Mouse (Mus musculus) kidney, embryonic 14.5 days (tissue): ENCODE measurements around the gene Fbh1. TPM values are rescaled to one million over a fixed set of nuclear protein-coding genes. Genes with fewer than 3 reads are reported as not detected.

Source experiments
- ATAC-seq: fragments of 200-750 bp; cut with Nextera tagmentation; 2 replicates; pipeline ENCODE4 v1.8.0; 2017; ENCODE audit warnings: moderate number of reproducible peaks, mild to moderate bottlenecking, moderate TSS enrichment, moderate library complexity; ENCODE audit not compliant: low FRiP score, low TSS enrichment
- H3K27ac ChIP-seq: fragments of 300-500 bp; sonication (generic); 2 replicates; pipeline ENCODE4 v1.5.1; 2014; ENCODE audit warnings: low read depth, mild to moderate bottlenecking, low read length, moderate library complexity, mixed read lengths
- H3K27me3 ChIP-seq: fragments of 300-500 bp; sonication (generic); 2 replicates; pipeline ENCODE4 v1.6.1; 2014; ENCODE audit warnings: mild to moderate bottlenecking, low read length; ENCODE audit not compliant: control insufficient read depth, insufficient read depth
- H3K36me3 ChIP-seq: fragments of 300-500 bp; sonication (generic); 2 replicates; pipeline ENCODE4 v1.6.1; 2014; ENCODE audit warnings: low read length, mixed read lengths; ENCODE audit not compliant: control insufficient read depth, insufficient read depth
- H3K4me1 ChIP-seq: fragments of 300-500 bp; sonication (generic); 2 replicates; pipeline ENCODE4 v1.6.1; 2014; ENCODE audit warnings: low read length, mixed read lengths; ENCODE audit not compliant: control insufficient read depth, insufficient read depth
- H3K4me2 ChIP-seq: fragments of 300-500 bp; sonication (generic); replicated peaks from 2 replicates; pipeline ENCODE4 v1.6.1; 2014; ENCODE audit warnings: low read depth, mild to moderate bottlenecking, low read length
- H3K4me3 ChIP-seq: fragments of 300-500 bp; sonication (generic); 2 replicates; pipeline ENCODE4 v1.5.1; 2014; ENCODE audit warnings: mild to moderate bottlenecking, low read length
- H3K9ac ChIP-seq: fragments of 300-500 bp; sonication (generic); 2 replicates; pipeline ENCODE4 v1.6.1; 2014; ENCODE audit warnings: low read depth, mild to moderate bottlenecking, low read length, moderate library complexity
- H3K9me3 ChIP-seq: fragments of 300-500 bp; sonication (generic); 2 replicates; pipeline ENCODE4 v1.6.1; 2016; ENCODE audit warnings: low read length; ENCODE audit not compliant: control insufficient read depth
- WGBS: fragments of 180-500 bp; shearing (Covaris S2); extraction: QIAGEN DNeasy Blood & Tissue Kit; methylation state at CpG from one replicate; pipeline ENCODE4 v1.1.7; 2014; 5-methylcytosine and 5-hydroxymethylcytosine counted together
- polyA plus RNA-seq: library from polyadenylated mRNA; unstranded; fragments of >200 nt; fragmentation: Nextera tagmentation; extraction: Ambion mirVana; gene quantifications from 2 replicates; pipeline ENCODE4 v1.2.1, GENCODE M21; 2014

Fbh1 gene
- polyA plus RNA-seq, 1 experiment from 2014 or later, result 126 TPM

DNA sequence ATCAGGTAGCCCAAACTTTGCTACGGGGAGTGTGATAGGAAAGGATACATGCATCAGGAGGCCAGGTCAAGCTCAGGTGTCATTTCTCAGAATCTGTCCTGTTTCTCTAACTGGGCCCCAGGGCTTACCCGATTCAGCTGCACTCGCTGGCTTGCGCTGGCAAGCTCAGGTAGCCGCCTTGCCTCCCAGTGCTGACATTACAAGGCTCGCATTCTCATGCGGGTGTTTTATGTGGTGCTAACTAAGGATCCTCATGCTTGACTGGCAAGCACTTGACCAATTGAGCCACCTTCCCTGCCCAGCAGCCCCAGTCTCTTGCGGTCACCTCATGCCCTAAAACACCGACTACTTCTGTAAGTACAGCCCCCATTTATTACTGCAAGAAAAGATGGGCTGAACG lies 3.0 kb downstream of the Fbh1 start:
- H3K9ac ChIP-seq, result no peak overlapping the region
- ATAC-seq, result no peak
- no peaks in the 10 kb centered on the region for H3K27me3 ChIP-seq
- peaks cover 2% of the 10 kb centered on the region; the same call in 1 of the 2 replicates for H3K36me3 ChIP-seq
- H3K4me3 ChIP-seq, result no peak overlapping the region
- H3K9me3 ChIP-seq, result no peaks in the 10 kb centered on the region
- WGBS, result 71% methylated on average over 10 of the region's 10 CpGs
- H3K4me1 ChIP-seq, result peaks cover 15% of the 10 kb centered on the region
- no peak overlapping the region for H3K4me2 ChIP-seq
- H3K27ac ChIP-seq, result no peak overlapping the region

- WGBS, result 88% methylated on average over 4 of the region's 4 CpGs
- Histone ChIP-seq H3K9ac (no peak overlapping the region), H3K27ac (no peak overlapping the region), H3K4me2 (no peak overlapping the region), H3K27me3 (no peaks in the 10 kb centered on the region), H3K9me3 (no peaks in the 10 kb centered on the region), H3K4me3 (no peak overlapping the region), H3K4me1 (peaks cover 10% of the 10 kb centered on the region; the same call in 1 of the 2 replicates), H3K36me3 (peaks cover 12% of the 10 kb centered on the region; the same call in 1 of the 2 replicates)
- no peak for ATAC-seq
Measured at GRCm38 (mm10) chr2:11772401-11772800, 5.0 kb downstream of the Fbh1 start.

- 81% methylated on average over 4 of the region's 4 CpGs for WGBS
- Histone ChIP-seq H3K9me3 (no peaks in the 10 kb centered on the region), H3K4me1 (peaks cover 8% of the 10 kb centered on the region; the same call in 1 of the 2 replicates), H3K9ac (no peak overlapping the region), H3K27me3 (no peaks in the 10 kb centered on the region), H3K36me3 (peaks cover 19% of the 10 kb centered on the region; the same call in 1 of the 2 replicates), H3K27ac (no peak overlapping the region), H3K4me3 (no peak overlapping the region), H3K4me2 (no peak overlapping the region)
- ATAC-seq, result no peak
Measured at GRCm38 (mm10) chr2:11771701-11772100, 5.7 kb downstream of the Fbh1 start.

GRCm38 (mm10) chr2:11767161-11767545 lies 10.2 kb downstream of the Fbh1 start:
- H3K36me3 ChIP-seq, result peaks cover 62% of the 10 kb centered on the region
- H3K4me1 ChIP-seq, result no peaks in the 10 kb centered on the region
- no peaks in the 10 kb centered on the region for H3K27me3 ChIP-seq
- ATAC-seq, result no peak
- 93% methylated on average over 10 of the region's 10 CpGs for WGBS
- H3K9ac ChIP-seq, result no peak overlapping the region
- H3K27ac ChIP-seq, result no peak overlapping the region
- H3K4me3 ChIP-seq, result no peak overlapping the region
- no peaks in the 10 kb centered on the region for H3K9me3 ChIP-seq
- no peak overlapping the region for H3K4me2 ChIP-seq

DNA sequence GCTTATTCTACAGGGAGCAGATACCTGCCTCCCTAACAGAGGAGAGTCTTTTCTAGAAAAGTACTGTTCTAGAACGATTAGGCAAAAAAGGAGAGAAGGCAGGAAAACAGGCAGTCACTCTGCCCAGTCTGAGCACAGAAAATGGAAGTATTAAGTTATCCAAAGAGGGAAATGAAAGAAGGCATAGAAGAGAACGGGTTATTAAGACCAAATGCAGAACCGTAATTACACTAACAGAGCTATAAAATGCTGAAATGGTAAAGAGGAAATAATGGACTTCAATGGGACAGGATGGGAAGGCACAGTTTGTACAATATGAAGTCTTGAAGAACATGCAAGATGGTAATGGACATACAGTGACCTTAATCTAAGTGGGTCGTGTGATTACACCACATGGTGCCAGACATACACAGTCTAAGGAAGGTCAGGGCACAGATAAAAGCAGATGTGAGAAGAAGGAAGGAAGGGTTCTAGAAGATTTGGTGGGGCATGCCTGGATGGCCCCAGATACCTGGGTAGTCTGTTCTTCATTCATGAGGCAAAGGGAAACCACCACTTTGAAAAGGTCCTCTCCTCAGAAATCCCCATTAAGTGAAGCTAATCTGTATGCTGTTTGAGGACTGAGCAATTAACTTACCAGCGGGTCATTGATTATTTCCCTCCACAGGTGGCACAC lies 10.8 kb downstream of the Fbh1 start:
- H3K27ac ChIP-seq, result no peak overlapping the region
- no peaks in the 10 kb centered on the region for H3K9me3 ChIP-seq
- H3K27me3 ChIP-seq, result no peaks in the 10 kb centered on the region
- no peaks in the 10 kb centered on the region for H3K4me1 ChIP-seq
- peaks cover 68% of the 10 kb centered on the region for H3K36me3 ChIP-seq
- no peak overlapping the region for H3K9ac ChIP-seq
- no peak overlapping the region for H3K4me3 ChIP-seq
- 87% methylated on average over 5 of the region's 5 CpGs for WGBS
- no peak for ATAC-seq
- no peak overlapping the region for H3K4me2 ChIP-seq

- Histone ChIP-seq H3K4me1 (no peaks in the 10 kb centered on the region), H3K4me3 (no peak overlapping the region), H3K9me3 (no peaks in the 10 kb centered on the region), H3K36me3 (peaks cover 77% of the 10 kb centered on the region), H3K27me3 (no peaks in the 10 kb centered on the region), H3K4me2 (no peak overlapping the region), H3K27ac (no peak overlapping the region), H3K9ac (no peak overlapping the region)
- no peak for ATAC-seq
- 90% methylated on average over 4 of the region's 4 CpGs for WGBS
Measured at GRCm38 (mm10) chr2:11765694-11766093, 11.7 kb downstream of the Fbh1 start.

- H3K36me3 ChIP-seq, result peaks cover 98% of the 10 kb centered on the region
- H3K9me3 ChIP-seq, result no peaks in the 10 kb centered on the region
- no peaks in the 10 kb centered on the region for H3K4me1 ChIP-seq
- H3K27me3 ChIP-seq, result no peaks in the 10 kb centered on the region
- H3K4me2 ChIP-seq, result no peak overlapping the region
- no peak overlapping the region for H3K4me3 ChIP-seq
- 98% methylated on average over 4 of the region's 4 CpGs for WGBS
- no peak overlapping the region for H3K27ac ChIP-seq
- H3K9ac ChIP-seq, result no peak overlapping the region
- no peak for ATAC-seq
Measured at GRCm38 (mm10) chr2:11762541-11762940, 14.8 kb downstream of the Fbh1 start.

GRCm38 (mm10) chr2:11739516-11740051 lies 37.8 kb downstream of the Fbh1 start:
- H3K36me3 ChIP-seq, result peaks cover 40% of the 10 kb centered on the region
- no peak for ATAC-seq
- no peak overlapping the region for H3K9ac ChIP-seq
- WGBS, result 95% methylated on average over 4 of the region's 4 CpGs
- no peaks in the 10 kb centered on the region for H3K27me3 ChIP-seq
- no peak overlapping the region for H3K27ac ChIP-seq
- H3K9me3 ChIP-seq, result no peaks in the 10 kb centered on the region
- no peaks in the 10 kb centered on the region for H3K4me1 ChIP-seq
- H3K4me2 ChIP-seq, result no peak overlapping the region
- no peak overlapping the region for H3K4me3 ChIP-seq

DNA sequence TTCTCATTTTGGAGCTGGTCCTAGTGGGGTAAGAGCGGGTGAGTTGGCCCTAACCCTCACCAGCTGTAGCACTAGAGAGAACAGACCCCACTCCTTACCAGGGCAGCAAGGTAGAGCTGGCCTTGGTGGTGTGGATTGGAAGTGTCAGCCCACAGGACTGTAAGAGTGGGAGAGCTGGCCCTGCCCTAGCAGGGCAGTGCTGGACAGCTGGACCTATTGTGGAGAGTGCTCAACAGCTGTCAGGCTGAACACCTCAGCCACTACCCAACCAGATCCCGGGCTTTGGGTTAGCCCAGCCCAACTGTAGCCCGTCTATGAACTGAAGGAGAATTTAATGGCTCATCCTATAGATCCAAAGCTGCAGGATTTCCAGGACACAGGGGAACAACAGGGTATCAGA lies 38.6 kb downstream of the Fbh1 start:
- no peak overlapping the region for H3K9ac ChIP-seq
- no peak for ATAC-seq
- peaks cover 36% of the 10 kb centered on the region for H3K36me3 ChIP-seq
- H3K4me1 ChIP-seq, result no peaks in the 10 kb centered on the region
- H3K27ac ChIP-seq, result no peak overlapping the region
- no peaks in the 10 kb centered on the region for H3K9me3 ChIP-seq
- H3K4me2 ChIP-seq, result no peak overlapping the region
- H3K27me3 ChIP-seq, result no peaks in the 10 kb centered on the region
- H3K4me3 ChIP-seq, result no peak overlapping the region
- 89% methylated on average over 3 of the region's 3 CpGs for WGBS
